Mouse (Mus musculus) G1E (cell line): ENCODE results near the gene Pdpn. TPM values are rescaled to one million over a fixed set of nuclear protein-coding genes. Genes with fewer than 3 reads are reported as not detected.

Experiments used
- ATAC-seq: 2 replicates; pipeline ENCODE4 v1.8.0; 2016; ENCODE audit warnings: mild to moderate bottlenecking; ENCODE audit not compliant: insufficient number of reproducible peaks, poor library complexity, low FRiP score, severe bottlenecking; ENCODE audit errors: extremely low read depth
- DNase-seq: peaks from one replicate; pipeline ENCODE4 v3.0.0; 2012; ENCODE audit warnings: low spot score
- H3K27me3 ChIP-seq: 2 replicates; pipeline ENCODE4 v1.6.1; 2012; ENCODE audit warnings: mild to moderate bottlenecking, low read length, inconsistent platforms; ENCODE audit not compliant: insufficient read depth
- H3K36me3 ChIP-seq: replicated peaks from 2 replicates; pipeline ENCODE3; 2012; ENCODE audit warnings: mild to moderate bottlenecking, inconsistent platforms
- H3K4me1 ChIP-seq: 2 replicates; pipeline ENCODE4 v1.6.1; 2012; ENCODE audit warnings: low read depth, low read length, inconsistent platforms, mixed read lengths; ENCODE audit not compliant: insufficient read depth
- H3K4me3 ChIP-seq: 2 replicates; pipeline ENCODE4 v1.5.1; 2012; ENCODE audit warnings: low read depth, mild to moderate bottlenecking, inconsistent platforms, low read length, moderate library complexity, mixed read lengths
- H3K9me3 ChIP-seq: replicated peaks from 2 replicates; pipeline ENCODE4 v1.6.1; 2012; ENCODE audit warnings: inconsistent platforms
- CTCF ChIP-seq: IDR thresholded peaks from 2 replicates; pipeline ENCODE4 v1.5.1; 2012; ENCODE audit warnings: low read depth, low read length, inconsistent platforms, mixed read lengths
- GATA1 ChIP-seq: IDR thresholded peaks from 2 replicates; pipeline ENCODE4 v1.6.1; 2012; ENCODE audit warnings: borderline replicate concordance, low read length, inconsistent platforms, mixed read lengths
- GATA2 ChIP-seq: IDR thresholded peaks from 2 replicates; pipeline ENCODE4 v1.6.1; 2012; ENCODE audit warnings: low read depth, low read length, inconsistent platforms, borderline replicate concordance
- POLR2AphosphoS5 ChIP-seq: IDR thresholded peaks from 2 replicates; pipeline ENCODE4 v1.6.1; 2012; ENCODE audit warnings: low read depth, low read length, inconsistent platforms; ENCODE audit not compliant: insufficient replicate concordance
- TAL1 ChIP-seq: conservative IDR thresholded peaks from 2 replicates; pipeline ENCODE4 v1.6.1; 2012; ENCODE audit warnings: low read depth, low read length, inconsistent platforms, mixed read lengths
- polyA plus RNA-seq: library from polyadenylated mRNA; stranded (reverse); fragments of >175 nt; gene quantifications from 2 replicates; pipeline ENCODE4 v1.2.3, GENCODE M21; 2012
- total RNA-seq, 2 experiments: library from RNA; stranded (forward) in 1 of 2; stranded (reverse) in 1 of 2; fragments of 200-1000 nt in 1 of 2; fragments of >200 nt in 1 of 2; fragmentation: Nextera tagmentation in 1 of 2; gene quantifications; 2 replicates each; pipeline ENCODE4 v1.2.3; 2014 to 2017

Pdpn gene
- total and polyA plus RNA-seq, 3 experiments, result 0.05 TPM; not detected in 2

GRCm38 (mm10) chr4:143334995-143335394, 35.6 kb upstream of the Pdpn start:
- Histone ChIP-seq H3K9me3 (peaks cover 50% of the 10 kb centered on the region), H3K27me3 (no peaks in the 10 kb centered on the region), H3K4me3 (no peak overlapping the region), H3K36me3 (no peaks in the 10 kb centered on the region), H3K4me1 (no peaks in the 10 kb centered on the region)
- TF ChIP-seq GATA2 (no peak), CTCF (no peak), POLR2AphosphoS5 (no peak)
- DNase-seq (no peak), ATAC-seq (no peak)

DNA sequence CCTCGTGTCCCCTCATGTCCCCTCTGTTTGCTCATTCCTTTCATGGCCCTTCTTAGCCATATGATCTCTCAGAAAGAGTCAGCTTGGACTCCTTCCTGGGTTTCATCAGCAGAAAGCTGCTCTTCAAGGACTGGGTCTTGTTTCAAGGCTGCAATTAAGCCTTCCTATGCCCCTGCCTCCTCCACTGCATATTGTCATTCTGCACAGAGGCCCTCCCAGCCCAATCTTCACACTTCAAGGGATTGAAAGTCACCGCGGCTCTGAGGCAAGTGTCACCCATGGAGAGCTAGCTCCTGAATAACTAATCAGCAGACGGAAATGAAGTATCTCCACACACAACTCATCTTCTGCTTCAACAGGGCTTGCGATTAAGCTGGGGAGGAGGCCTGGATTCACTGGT, 34.8 kb upstream of the Pdpn start:
- Histone ChIP-seq H3K4me3 (no peak overlapping the region), H3K36me3 (no peaks in the 10 kb centered on the region), H3K4me1 (no peaks in the 10 kb centered on the region), H3K9me3 (peaks cover 52% of the 10 kb centered on the region), H3K27me3 (no peaks in the 10 kb centered on the region)
- no peak for ATAC-seq
- DNase-seq, result no peak
- no peak for TF ChIP-seq GATA1
- no peak for TF ChIP-seq GATA2
- no peak for TF ChIP-seq CTCF

DNA sequence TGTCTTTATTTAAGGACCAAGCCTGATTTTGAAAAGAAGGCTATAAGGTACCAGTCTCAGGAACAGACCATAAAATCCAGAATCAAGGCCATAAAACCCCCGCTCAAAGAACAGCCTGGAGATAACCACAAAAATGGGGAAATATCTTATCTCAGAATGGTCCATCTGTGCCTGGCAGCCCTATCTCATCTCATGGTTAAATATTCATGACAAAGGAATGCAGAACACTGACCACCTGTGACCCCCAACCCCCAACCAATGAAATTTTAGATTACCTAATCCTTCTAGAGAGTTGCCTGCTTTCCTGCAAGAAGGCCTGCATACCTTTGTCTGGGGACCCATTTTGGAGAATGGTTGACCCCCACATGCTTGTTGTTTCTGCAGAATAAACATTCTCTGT, 32.4 kb upstream of the Pdpn start:
- DNase-seq (no peak), ATAC-seq (no peak)
- TF ChIP-seq GATA2 (no peak), GATA1 (no peak), CTCF (no peak), POLR2AphosphoS5 (no peak), TAL1 (no peak)
- H3K4me3 ChIP-seq, result no peak overlapping the region
- H3K36me3 ChIP-seq, result no peaks in the 10 kb centered on the region
- H3K27me3 ChIP-seq, result no peaks in the 10 kb centered on the region
- H3K4me1 ChIP-seq, result no peaks in the 10 kb centered on the region
- peaks cover 52% of the 10 kb centered on the region for H3K9me3 ChIP-seq

GRCm38 (mm10) chr4:143330566-143330965, 31.2 kb upstream of the Pdpn start:
- no peaks in the 10 kb centered on the region for H3K4me1 ChIP-seq
- no peak for TF ChIP-seq CTCF
- no peak for TF ChIP-seq TAL1
- no peak for TF ChIP-seq POLR2AphosphoS5
- TF ChIP-seq GATA2, result no peak
- no peak for TF ChIP-seq GATA1
- H3K4me3 ChIP-seq, result no peak overlapping the region
- H3K27me3 ChIP-seq, result no peaks in the 10 kb centered on the region
- peaks cover 58% of the 10 kb centered on the region for H3K9me3 ChIP-seq
- ATAC-seq (no peak), DNase-seq (no peak)
- H3K36me3 ChIP-seq, result no peaks in the 10 kb centered on the region

GRCm38 (mm10) chr4:143325625-143325941, 26.2 kb upstream of the Pdpn start:
- H3K27me3 ChIP-seq, result no peaks in the 10 kb centered on the region
- no peak for TF ChIP-seq TAL1
- no peak for TF ChIP-seq CTCF
- TF ChIP-seq POLR2AphosphoS5, result no peak
- no peak for TF ChIP-seq GATA1
- TF ChIP-seq GATA2, result no peak
- H3K9me3 ChIP-seq, result peaks cover 69% of the 10 kb centered on the region
- no peak for DNase-seq
- ATAC-seq, result no peak
- H3K4me1 ChIP-seq, result no peaks in the 10 kb centered on the region
- no peak overlapping the region for H3K4me3 ChIP-seq
- H3K36me3 ChIP-seq, result no peaks in the 10 kb centered on the region

GRCm38 (mm10) chr4:143324925-143325624, 25.7 kb upstream of the Pdpn start:
- TF ChIP-seq TAL1 (no peak), CTCF (no peak), GATA1 (no peak), POLR2AphosphoS5 (no peak), GATA2 (no peak)
- no peak for ATAC-seq
- no peaks in the 10 kb centered on the region for H3K4me1 ChIP-seq
- no peak overlapping the region for H3K4me3 ChIP-seq
- H3K36me3 ChIP-seq, result no peaks in the 10 kb centered on the region
- no peaks in the 10 kb centered on the region for H3K27me3 ChIP-seq
- DNase-seq, result no peak
- peaks cover 68% of the 10 kb centered on the region for H3K9me3 ChIP-seq

- DNase-seq (no peak), ATAC-seq (no peak)
- Histone ChIP-seq H3K27me3 (no peaks in the 10 kb centered on the region), H3K4me1 (no peaks in the 10 kb centered on the region), H3K36me3 (no peaks in the 10 kb centered on the region), H3K4me3 (no peak overlapping the region), H3K9me3 (peaks cover 68% of the 10 kb centered on the region)
- no peak for TF ChIP-seq CTCF
- no peak for TF ChIP-seq GATA2
- TF ChIP-seq GATA1, result no peak
- no peak for TF ChIP-seq POLR2AphosphoS5
- no peak for TF ChIP-seq TAL1
These were observed 25.0 kb upstream of the Pdpn start for GRCm38 (mm10) chr4:143324176-143324924.
